Mouse (Mus musculus) ES-Bruce4 (cell line): ENCODE measurements around the gene Fig4.

Experiments used
- CTCF ChIP-seq: IDR thresholded peaks from one replicate; pipeline ENCODE4 v1.8.1; 2011; ENCODE audit warnings: low read depth, low read length
- POLR2A ChIP-seq: IDR thresholded peaks from one replicate; pipeline ENCODE4 v1.8.1; 2011; ENCODE audit warnings: low read length; ENCODE audit not compliant: insufficient read depth

GRCm38 (mm10) chr10:41300161-41300560, 2.9 kb downstream of the Fig4 start:
- TF ChIP-seq CTCF: no peak
- TF ChIP-seq POLR2A: no peak
